Mouse (Mus musculus) kidney, postnatal 10 days (tissue): Measurements from ENCODE around the gene Gpr162.
"Not testable (repeated sequence)": the region's sequence is repeated elsewhere in the genome, so short reads cannot be mapped to it uniquely, and the experiment has no call there.

Source experiments
- DNase-seq: peaks from one replicate; pipeline ENCODE4 v3.0.0; 2021; ENCODE audit warnings: mixed read lengths

Gpr162 gene

GRCm38 (mm10) chr6:124834512-124835081, 29.2 kb downstream of the Gpr162 start:
- DNase-seq = no peak

- no peak for DNase-seq
Measured at GRCm38 (mm10) chr6:124831649-124832048, 32.1 kb downstream of the Gpr162 start.

GRCm38 (mm10) chr6:124831199-124831598, 32.6 kb downstream of the Gpr162 start:
- DNase-seq = not testable (repeated sequence)

DNA sequence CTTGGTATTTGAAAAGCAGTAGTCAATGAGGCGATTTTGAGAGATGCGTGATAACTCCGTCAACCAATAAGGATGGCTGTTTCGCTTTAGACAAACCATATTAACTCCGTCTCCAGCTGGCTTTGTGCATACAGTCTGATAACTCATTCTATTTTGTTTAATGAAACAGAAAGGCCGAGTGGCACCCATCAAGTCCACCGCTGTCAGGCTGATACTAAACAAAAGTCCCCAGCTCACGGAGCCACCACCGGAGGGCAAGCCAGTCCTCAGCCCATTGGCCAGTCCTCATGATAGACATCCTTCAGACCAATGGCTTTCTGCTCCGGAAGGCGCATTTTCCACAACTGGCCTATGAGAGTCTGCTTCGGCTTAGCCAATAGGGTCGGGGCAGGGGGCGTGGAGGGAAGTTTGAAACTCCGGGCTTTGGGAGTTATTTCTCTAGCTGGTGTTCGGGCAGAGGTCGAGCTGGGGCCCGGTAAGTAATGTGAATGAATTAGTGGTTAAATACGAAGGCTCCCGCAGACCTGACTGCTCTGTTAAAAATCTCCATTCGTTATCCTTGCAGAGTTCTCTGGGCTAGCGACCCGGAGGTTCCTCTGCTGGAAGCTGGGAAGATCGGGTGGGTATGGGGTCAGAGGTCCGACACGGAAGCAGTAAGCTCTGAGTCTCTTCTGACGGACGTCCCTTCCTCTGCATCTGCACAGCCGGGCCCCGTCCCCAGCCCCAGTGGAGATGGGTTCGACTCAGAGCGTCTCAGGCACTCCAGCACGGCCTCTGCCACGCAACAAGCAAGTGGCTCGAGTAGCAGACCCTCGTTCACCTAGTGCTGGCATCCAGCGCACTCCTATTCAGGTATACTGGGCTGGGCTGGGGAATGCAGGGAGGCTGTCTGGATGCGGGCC, 33.7 kb downstream of the Gpr162 start:
- DNase-seq = peak; percentile 94

DNA sequence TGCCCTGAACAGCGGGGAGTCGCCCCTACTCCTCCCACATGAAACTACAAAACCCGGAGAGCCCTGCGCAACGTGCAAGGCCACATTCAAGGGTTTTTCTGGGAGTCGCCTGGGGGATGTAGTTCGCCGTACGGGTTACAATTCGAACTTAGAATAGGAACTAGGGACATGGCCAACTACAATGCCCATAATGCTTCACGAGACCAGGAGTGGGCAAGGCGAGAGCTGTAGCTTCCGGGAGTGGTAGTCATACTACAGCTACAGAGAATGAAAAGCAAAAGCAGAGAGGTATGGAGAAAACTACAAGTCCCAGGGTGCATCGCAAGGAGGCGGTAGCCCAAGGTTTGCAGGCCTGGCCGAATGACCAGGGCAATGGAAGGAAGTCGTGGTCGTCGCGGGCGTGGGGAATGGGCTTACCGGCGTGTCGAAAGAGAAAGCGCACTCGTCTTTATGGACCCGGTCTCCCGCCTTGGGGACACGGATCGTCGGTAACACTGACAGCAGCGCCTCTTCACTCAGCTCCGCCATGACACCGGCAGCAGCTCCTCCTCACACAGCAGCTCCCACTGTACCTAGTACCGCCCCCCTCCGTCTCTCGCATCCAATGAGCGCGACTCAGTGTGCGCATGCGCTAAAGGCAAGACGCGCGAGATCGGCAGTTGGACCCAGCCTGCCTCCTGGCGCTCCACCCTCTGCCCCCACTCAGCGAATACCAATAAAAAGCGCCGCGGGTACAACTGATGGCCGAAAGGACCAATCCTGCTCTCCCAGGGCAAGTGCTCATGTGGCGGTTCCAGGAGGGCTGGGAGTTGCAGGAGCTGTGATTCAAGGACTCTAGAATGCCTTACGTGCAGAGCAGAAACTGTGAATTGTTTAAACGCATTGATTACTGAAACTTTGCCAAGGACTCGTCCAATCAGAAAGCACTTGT, 34.6 kb downstream of the Gpr162 start, which contains the start of the genes Usp5 and Cdca3:
Gene Usp5 (minus strand): TSS at position 617 of the 931 bp plus-strand sequence.
Gene Cdca3 (plus strand): TSS at position 680 of the 931 bp plus-strand sequence.
- DNase-seq = peak; percentile 99

- DNase-seq = peak; percentile 74
Measured at GRCm38 (mm10) chr6:124828101-124828592, 35.6 kb downstream of the Gpr162 start.

- no peak for DNase-seq
Measured at GRCm38 (mm10) chr6:124822049-124822448, 41.7 kb downstream of the Gpr162 start.

DNA sequence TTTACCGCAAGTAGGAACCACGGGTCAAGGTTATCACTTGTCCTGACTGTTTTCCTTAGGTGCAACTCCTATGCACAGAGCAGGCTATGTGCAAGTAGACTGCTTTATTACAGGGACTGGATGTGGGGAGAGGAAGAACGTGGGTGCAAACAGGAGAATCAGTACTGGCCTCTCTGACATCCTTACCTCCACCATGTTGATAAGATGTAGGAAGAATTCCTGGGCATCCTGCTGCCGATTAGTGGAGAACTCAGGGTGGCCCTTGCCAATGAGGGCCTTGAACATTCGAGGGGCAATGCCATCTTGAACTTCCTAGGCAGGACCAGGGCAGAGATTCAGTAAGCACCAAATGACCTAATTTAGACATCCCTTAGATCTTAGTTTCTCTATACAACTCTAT, 42.9 kb downstream of the Gpr162 start:
- no peak for DNase-seq

- no peak for DNase-seq
Measured at GRCm38 (mm10) chr6:124817971-124818370, 45.8 kb downstream of the Gpr162 start.

- DNase-seq = no peak
Measured at GRCm38 (mm10) chr6:124817563-124817962, 46.2 kb downstream of the Gpr162 start.

GRCm38 (mm10) chr6:124817125-124817524, 46.7 kb downstream of the Gpr162 start:
- no peak for DNase-seq

DNA sequence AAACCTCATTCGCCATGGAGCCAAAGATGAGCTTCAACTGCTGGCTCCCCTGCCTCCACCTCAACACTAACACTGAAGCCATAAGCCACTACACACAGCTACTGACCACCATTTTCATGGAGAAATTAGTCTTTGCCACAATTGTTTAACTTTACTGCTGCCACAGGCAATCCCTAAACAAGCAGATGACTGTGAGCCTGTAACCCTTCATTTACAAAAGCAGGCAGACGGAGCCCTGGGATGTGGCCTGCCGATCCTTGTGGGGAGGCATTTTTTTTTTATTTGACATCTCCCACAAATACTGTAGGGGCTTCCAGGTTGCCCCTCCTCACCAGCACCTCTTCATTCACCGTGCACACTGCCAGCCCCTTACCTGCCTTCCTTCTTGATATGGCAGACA, 47.2 kb downstream of the Gpr162 start:
- DNase-seq = no peak

- DNase-seq = no peak
Measured at GRCm38 (mm10) chr6:124814858-124815774, 48.7 kb downstream of the Gpr162 start.

GRCm38 (mm10) chr6:124814448-124814847, 49.3 kb downstream of the Gpr162 start:
- peak; percentile 58 for DNase-seq

DNA sequence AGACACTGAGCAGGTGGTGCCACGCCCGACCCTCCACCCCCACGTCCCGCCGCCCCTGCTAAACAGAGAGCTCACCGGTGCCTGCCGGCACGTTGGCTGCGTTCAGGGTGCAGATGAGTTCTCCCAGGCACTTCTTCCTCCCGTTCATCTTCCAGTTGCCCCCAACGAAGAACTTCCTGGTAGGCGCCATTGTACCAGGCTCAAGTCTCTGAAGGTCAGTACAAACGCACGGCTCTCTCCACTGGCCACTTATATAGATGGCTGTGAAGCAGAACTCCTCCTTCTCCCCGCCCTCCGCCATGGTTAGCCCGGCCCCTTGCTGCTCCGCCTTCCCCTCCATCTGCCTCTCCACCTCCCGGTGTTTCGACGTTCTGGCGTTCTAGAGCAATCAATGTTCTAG, 49.9 kb downstream of the Gpr162 start, which contains the start of gene Tpi1:
Gene Tpi1 (minus strand): TSS at position 364 of the 400 bp plus-strand sequence.
- DNase-seq = peak; percentile 94

DNA sequence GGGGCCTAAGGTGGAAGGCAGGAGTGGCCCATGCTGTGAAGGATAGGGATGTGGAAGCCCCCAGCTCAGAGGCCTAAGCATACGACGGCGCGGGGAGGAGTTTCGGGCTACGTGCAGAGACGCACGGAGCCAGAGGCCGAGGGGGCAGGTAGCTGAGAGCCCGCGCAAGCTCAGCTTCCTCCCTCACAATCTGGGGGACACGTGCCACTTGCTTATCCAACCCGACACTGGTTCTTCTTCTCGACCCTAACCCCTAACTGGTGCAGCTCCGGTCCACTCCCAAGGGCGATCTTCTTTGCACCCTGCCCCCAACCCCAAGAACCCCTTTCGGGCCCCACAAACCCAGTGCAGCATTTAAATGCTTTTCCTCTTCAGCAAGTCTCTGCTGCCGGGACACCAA, 50.3 kb downstream of the Gpr162 start:
- peak; percentile 79 for DNase-seq

- DNase-seq = no peak
Measured at GRCm38 (mm10) chr6:124812848-124813247, 50.9 kb downstream of the Gpr162 start.

DNA sequence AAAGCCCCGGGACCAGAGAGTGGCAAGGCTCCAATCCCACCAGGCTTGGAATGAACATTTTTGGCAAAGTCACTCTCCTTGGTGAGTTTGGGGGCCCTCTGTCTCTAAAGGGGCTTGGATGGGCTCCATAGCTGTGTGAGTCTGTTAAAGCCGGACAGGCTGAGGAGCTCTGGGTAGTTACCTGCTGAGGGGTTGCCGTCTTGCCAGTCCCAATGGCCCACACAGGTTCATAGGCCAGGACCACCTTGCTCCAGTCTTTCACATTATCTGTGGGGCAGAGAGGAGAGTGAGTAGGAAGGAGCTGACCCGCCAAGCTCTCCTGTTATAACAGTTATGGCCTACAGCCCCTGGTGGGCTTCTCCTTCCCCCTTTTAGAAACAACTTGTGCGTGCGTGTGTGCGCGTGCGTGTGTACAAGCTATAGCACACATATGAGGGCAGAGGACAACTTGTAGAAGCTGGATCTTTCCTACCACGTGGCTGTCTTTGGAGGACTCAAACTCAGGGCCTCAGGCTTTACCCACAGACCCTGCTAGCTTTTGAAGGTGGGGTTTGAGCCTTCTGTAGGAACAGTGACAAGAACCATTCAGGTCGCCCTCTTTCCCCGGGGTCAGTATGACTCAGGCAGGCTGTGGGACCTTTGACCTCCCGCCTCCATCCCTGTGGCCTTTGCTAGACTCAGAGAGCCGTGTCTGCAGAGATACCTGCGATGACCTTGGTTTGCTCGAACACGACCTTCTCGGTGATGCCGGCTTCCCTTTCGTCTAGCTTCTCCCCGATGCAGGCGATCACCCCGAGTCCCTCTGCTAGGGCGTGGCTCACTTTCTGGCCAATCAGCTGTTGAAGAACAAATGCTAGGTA, 51.9 kb downstream of the Gpr162 start:
- no peak for DNase-seq

- DNase-seq = no peak
Measured at GRCm38 (mm10) chr6:124811403-124811665, 52.4 kb downstream of the Gpr162 start.

DNA sequence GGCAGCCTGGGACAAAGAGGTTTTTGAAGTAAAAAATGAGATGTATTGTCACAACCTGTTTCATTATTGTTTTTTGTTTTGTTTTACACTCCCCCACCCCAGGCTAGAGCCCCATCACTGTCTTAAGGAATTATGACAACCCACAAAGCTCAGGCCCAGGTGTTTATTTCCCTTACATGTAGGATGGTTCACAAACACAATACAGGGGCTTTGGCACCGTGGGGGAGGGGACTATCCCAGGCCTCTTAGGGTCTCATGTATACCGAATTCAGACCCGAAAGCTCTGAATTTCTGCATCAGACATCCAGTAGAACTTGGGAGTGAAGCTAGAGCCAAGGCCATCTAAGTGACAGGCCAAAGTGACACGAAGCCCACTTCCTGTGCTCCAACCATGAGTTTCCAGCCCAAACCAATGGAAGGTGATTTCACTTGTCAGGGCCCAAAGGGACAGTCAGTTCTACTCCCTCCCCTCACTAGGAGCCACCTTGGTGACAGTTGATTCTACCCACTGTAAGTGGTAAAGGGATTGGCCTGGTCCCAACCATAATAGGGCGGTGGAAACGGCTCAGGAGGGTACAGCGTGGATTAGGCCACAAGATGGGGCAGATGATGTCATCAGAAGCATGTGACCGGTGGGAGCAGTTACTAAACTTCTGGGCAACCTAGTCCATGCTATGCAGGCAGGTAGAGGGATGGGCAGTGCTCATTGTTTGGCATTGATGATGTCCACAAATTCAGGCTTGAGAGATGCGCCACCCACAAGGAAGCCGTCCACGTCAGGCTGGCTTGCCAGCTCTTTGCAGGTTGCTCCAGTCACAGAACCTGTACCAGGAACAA, 53.0 kb downstream of the Gpr162 start:
- not testable (repeated sequence) for DNase-seq
